Mouse (Mus musculus) R1 (cell line): ENCODE data around the gene Mdm1.
"Not testable (repeated sequence)": the region's sequence is repeated elsewhere in the genome, so short reads cannot be mapped to it uniquely, and the experiment has no call there.

Experiments used
- DNase-seq: peaks from one replicate; pipeline ENCODE4 v3.0.0-alpha.2; 2018; ENCODE audit warnings: low read depth, low spot score

Gene Mdm1

GRCm38 (mm10) chr10:118122441-118123162 lies 19.0 kb upstream of the Mdm1 start:
- DNase-seq, result no peak

GRCm38 (mm10) chr10:118125236-118125635 lies 16.4 kb upstream of the Mdm1 start:
- DNase-seq, result peak; percentile 91

GRCm38 (mm10) chr10:118125776-118126445 lies 15.7 kb upstream of the Mdm1 start:
- DNase-seq, result peak; percentile 91

- peak; percentile 56 for DNase-seq
Observed at GRCm38 (mm10) chr10:118129001-118129682, 12.5 kb upstream of the Mdm1 start.

- no peak for DNase-seq
Observed at GRCm38 (mm10) chr10:118130016-118130415, 11.6 kb upstream of the Mdm1 start.

GRCm38 (mm10) chr10:118132993-118133392 lies 8.6 kb upstream of the Mdm1 start:
- peak; percentile 90 for DNase-seq

GRCm38 (mm10) chr10:118138508-118138907 lies 3.1 kb upstream of the Mdm1 start:
- DNase-seq, result no peak

- DNase-seq, result no peak
Observed at GRCm38 (mm10) chr10:118139837-118140570, 1.6 kb upstream of the Mdm1 start.

- peak; percentile 41 for DNase-seq
Observed at GRCm38 (mm10) chr10:118141884-118142801, 532 bp downstream of the Mdm1 start.

GRCm38 (mm10) chr10:118149381-118149780 lies 7.8 kb downstream of the Mdm1 start:
- no peak for DNase-seq

- DNase-seq, result no peak
Observed at GRCm38 (mm10) chr10:118150866-118151265, 9.3 kb downstream of the Mdm1 start.

- DNase-seq, result no peak
Observed at GRCm38 (mm10) chr10:118155932-118156331, 14.3 kb downstream of the Mdm1 start.

GRCm38 (mm10) chr10:118161131-118161530 lies 19.5 kb downstream of the Mdm1 start:
- DNase-seq, result no peak

GRCm38 (mm10) chr10:118169212-118169611 lies 27.6 kb downstream of the Mdm1 start:
- DNase-seq, result peak; percentile 89

- DNase-seq, result peak; percentile 21
Observed at GRCm38 (mm10) chr10:118172416-118172815, 30.8 kb downstream of the Mdm1 start.

- no peak for DNase-seq
Observed at GRCm38 (mm10) chr10:118172876-118173275, 31.3 kb downstream of the Mdm1 start.

GRCm38 (mm10) chr10:118175542-118175941 lies 33.9 kb downstream of the Mdm1 start:
- DNase-seq, result not testable (repeated sequence)

GRCm38 (mm10) chr10:118178735-118179151 lies 37.1 kb downstream of the Mdm1 start:
- no peak for DNase-seq

- no peak for DNase-seq
Observed at GRCm38 (mm10) chr10:118179265-118179664, 37.7 kb downstream of the Mdm1 start.

- DNase-seq, result peak; percentile 23
Observed at GRCm38 (mm10) chr10:118195150-118195549, 53.5 kb downstream of the Mdm1 start.

GRCm38 (mm10) chr10:118204642-118205041 lies 63.0 kb downstream of the Mdm1 start, which contains the start of gene Il22:
Il22 (plus strand) TSS chr10:118204942.
- DNase-seq, result no peak
